20 mouse cellular contexts compared by ENCODE assay signal in genomic region chr8:82054030-82054429, GRCm38 (mm10).
"Had no signal": no experiment of that assay in that cellular context is flagged by ENCODE, and none has a peak within 500 bp of the region (broad histone marks: within the 10 kb centered on the region; RNA-seq: fewer than 3 reads in every experiment).

No protein-coding gene starts in this region.

- H3K4me1 ChIP-seq: liver, embryonic 13.5 days; liver, embryonic 15.5 days; lung, embryonic 15.5 days; midbrain, embryonic 12.5 days; neural tube, embryonic 13.5 days; neural tube, embryonic 15.5 days had no signal

- H3K36me3 ChIP-seq: liver, embryonic 13.5 days; liver, embryonic 15.5 days; lung, embryonic 15.5 days; midbrain, embryonic 12.5 days; neural tube, embryonic 13.5 days; neural tube, embryonic 15.5 days had no signal

- H3K27me3 ChIP-seq: liver, embryonic 13.5 days; liver, embryonic 15.5 days; lung, embryonic 15.5 days; midbrain, embryonic 12.5 days; neural tube, embryonic 13.5 days; neural tube, embryonic 15.5 days had no signal

- DNase-seq: liver, embryonic 13.5 days; liver, postnatal 0 days; lung, adult 2 months; lung, postnatal 14 days; lung, postnatal 4 days; retina, postnatal 1 day; right cerebral cortex, adult 18-20 months; right cerebral cortex, postnatal 25 days; right cerebral cortex, postnatal 4 days; spleen, adult 18-20 months; thymus, adult 18-20 months; thymus, postnatal 14 days; thymus, postnatal 36 days had no signal

- ATAC-seq: liver, postnatal 0 days; lung, postnatal 0 days had no signal

- H3K9ac ChIP-seq: liver, embryonic 13.5 days; liver, embryonic 15.5 days; liver, postnatal 0 days; lung, embryonic 15.5 days; midbrain, embryonic 12.5 days; neural tube, embryonic 13.5 days; neural tube, embryonic 15.5 days had no signal

- H3K4me3 ChIP-seq: liver, embryonic 13.5 days; liver, embryonic 15.5 days; lung, embryonic 15.5 days; midbrain, embryonic 12.5 days; myocyte; neural tube, embryonic 13.5 days; neural tube, embryonic 15.5 days had no signal

- H3K4me2 ChIP-seq: liver, embryonic 13.5 days; liver, embryonic 15.5 days; lung, embryonic 15.5 days; midbrain, embryonic 12.5 days; neural tube, embryonic 13.5 days; neural tube, embryonic 15.5 days had no signal

- H3K27ac ChIP-seq: liver, embryonic 13.5 days; liver, embryonic 15.5 days; lung, embryonic 15.5 days; midbrain, embryonic 12.5 days; neural tube, embryonic 13.5 days; neural tube, embryonic 15.5 days had no signal

- H3K9me3 ChIP-seq: liver, embryonic 13.5 days; liver, embryonic 15.5 days; lung, embryonic 15.5 days; midbrain, embryonic 12.5 days; neural tube, embryonic 13.5 days; neural tube, embryonic 15.5 days had no signal
